Mouse (Mus musculus) bone marrow, adult 2 months (tissue): Measurements from ENCODE around the gene Grid1.

Experiments
- CTCF ChIP-seq: fragments of 200-500 bp; IDR thresholded peaks from 2 replicates; pipeline ENCODE4 v1.5.1; 2011; ENCODE audit warnings: low read length, control low read depth; ENCODE audit not compliant: control insufficient read depth, insufficient read depth
- POLR2A ChIP-seq: fragments of 200-500 bp; IDR thresholded peaks from 2 replicates; pipeline ENCODE4 v1.6.1; 2011; ENCODE audit warnings: low read depth, mild to moderate bottlenecking, control low read depth, low read length, borderline replicate concordance; ENCODE audit not compliant: control insufficient read depth

DNA sequence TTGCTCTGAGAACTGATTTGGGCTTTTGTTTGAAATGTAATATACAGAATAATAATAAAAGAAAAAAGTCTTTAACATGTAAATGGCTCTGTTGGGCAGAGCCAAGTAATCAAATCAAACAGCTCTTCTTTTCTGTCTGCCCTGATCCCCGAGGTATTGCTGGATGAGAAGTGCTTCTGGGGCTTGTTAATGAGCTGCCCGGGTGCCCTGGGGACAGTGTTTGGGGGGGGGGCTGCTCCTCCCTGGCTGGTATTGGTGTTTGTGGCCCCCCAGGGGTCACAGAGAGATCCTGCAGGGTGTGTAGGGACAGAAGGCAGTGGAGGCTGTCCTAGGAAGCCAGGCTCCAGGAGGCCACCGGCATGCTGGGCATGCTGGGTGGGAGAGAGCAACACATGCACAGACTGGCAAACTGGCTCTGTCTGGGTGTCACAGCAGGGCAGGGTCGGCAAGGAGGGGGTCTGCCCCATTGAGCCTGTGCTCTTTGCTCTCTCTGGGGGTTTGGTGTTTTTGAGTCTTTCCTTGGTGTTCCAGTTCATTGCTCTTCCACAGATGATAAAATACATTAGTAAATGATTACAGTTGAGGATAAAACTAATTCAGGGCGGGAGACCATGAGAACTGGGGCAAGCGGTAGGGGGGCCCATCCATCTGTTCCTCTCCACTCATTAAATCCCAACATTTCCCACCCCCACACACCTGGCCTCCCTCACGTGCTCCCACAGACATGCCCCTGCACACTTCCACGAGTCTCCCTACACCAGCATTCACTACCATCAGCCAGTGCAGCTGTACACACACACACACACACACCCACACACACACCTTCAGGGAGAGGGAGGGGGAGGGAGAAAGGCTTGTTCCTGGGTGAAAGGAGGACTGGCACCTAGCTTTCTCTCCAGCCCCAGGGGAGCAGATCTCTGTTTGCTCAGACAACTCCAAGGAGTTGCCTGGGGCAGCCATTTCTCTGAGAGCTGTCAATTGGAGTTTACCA lies 60.8 kb downstream of the Grid1 start:
- no peak for TF ChIP-seq POLR2A
- TF ChIP-seq CTCF, result no peak
